Mouse (Mus musculus) limb, embryonic 12.5 days (tissue): ENCODE results near the gene Wdr27. TPM values are rescaled to one million over a fixed set of nuclear protein-coding genes. Genes with fewer than 3 reads are reported as not detected.
"Not testable (repeated sequence)": the region's sequence is repeated elsewhere in the genome, so short reads cannot be mapped to it uniquely, and the experiment has no call there.

Experiments
- ATAC-seq: fragments of 200-750 bp; cut with Nextera tagmentation; 2 replicates; pipeline ENCODE4 v1.8.0; 2017; ENCODE audit warnings: low read depth, moderate TSS enrichment; ENCODE audit not compliant: insufficient number of reproducible peaks, insufficient read depth, low FRiP score, low TSS enrichment
- H3K27ac ChIP-seq: fragments of 300-500 bp; sonication (generic); 2 replicates; pipeline ENCODE4 v1.5.1; 2016; ENCODE audit warnings: mild to moderate bottlenecking, moderate library complexity
- H3K27me3 ChIP-seq: fragments of 300-500 bp; sonication (generic); 2 replicates; pipeline ENCODE4 v1.6.1; 2016; ENCODE audit warnings: mild to moderate bottlenecking, moderate library complexity
- H3K36me3 ChIP-seq: fragments of 300-500 bp; sonication (generic); 2 replicates; pipeline ENCODE4 v1.6.1; 2016; ENCODE audit warnings: mild to moderate bottlenecking, moderate library complexity
- H3K4me1 ChIP-seq: fragments of 300-500 bp; sonication (generic); replicated peaks from 2 replicates; pipeline ENCODE4 v1.6.1; 2016
- H3K4me2 ChIP-seq: fragments of 300-500 bp; sonication (generic); 2 replicates; pipeline ENCODE4 v1.6.1; 2016; ENCODE audit warnings: mild to moderate bottlenecking, moderate library complexity
- H3K4me3 ChIP-seq: fragments of 300-500 bp; sonication (generic); replicated peaks from 2 replicates; pipeline ENCODE4 v1.5.1; 2016; ENCODE audit warnings: mild to moderate bottlenecking
- H3K9ac ChIP-seq: fragments of 300-500 bp; sonication (generic); replicated peaks from 2 replicates; pipeline ENCODE4 v1.6.1; 2016; ENCODE audit warnings: mild to moderate bottlenecking, moderate library complexity
- H3K9me3 ChIP-seq: fragments of 300-500 bp; sonication (generic); 2 replicates; pipeline ENCODE4 v1.6.1; 2016; ENCODE audit warnings: mild to moderate bottlenecking, moderate library complexity
- WGBS: fragments of 180-500 bp; shearing (Covaris S2); methylation state at CpG from one replicate; pipeline ENCODE4 v1.1.7; 2016; 5-methylcytosine and 5-hydroxymethylcytosine counted together
- polyA plus RNA-seq: library from polyadenylated mRNA; unstranded; fragments of >200 nt; fragmentation: Nextera tagmentation; extraction: Ambion mirVana; gene quantifications from 2 replicates; pipeline ENCODE4 v1.2.1, GENCODE M21; 2016

Wdr27 gene
- polyA plus RNA-seq, 1 experiment from 2014 or later: 4.3 TPM

DNA sequence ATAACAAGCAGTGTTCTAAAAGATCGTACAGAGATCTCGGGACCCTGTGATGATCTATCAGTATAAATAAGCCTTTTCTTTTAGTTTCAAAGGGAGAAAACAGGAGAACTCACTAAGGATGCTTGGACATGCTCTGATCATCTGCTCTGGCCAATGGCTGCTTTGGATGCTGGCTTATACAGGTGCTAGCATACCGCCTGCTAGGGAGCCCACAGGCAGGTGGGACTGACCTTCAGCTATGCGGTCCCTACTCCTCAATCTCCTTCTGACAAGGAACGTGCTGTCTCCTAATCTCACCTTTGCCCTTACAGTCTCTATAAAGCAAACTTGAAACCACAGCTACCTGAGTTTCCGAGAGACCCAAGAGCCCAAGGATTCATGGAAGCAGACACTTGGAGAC, 38.8 kb downstream of the Wdr27 start:
- 86% methylated on average over 6 of the region's 6 CpGs for WGBS
- Histone ChIP-seq H3K4me3 (no peak overlapping the region), H3K9ac (no peak overlapping the region), H3K4me2 (no peak overlapping the region), H3K27me3 (no peaks in the 10 kb centered on the region), H3K9me3 (no peaks in the 10 kb centered on the region), H3K4me1 (0 out of 2 replicates have a peak, but pooled peaks cover 3% of the 10 kb centered on the region), H3K27ac (no peak overlapping the region), H3K36me3 (no peaks in the 10 kb centered on the region)
- ATAC-seq: no peak

DNA sequence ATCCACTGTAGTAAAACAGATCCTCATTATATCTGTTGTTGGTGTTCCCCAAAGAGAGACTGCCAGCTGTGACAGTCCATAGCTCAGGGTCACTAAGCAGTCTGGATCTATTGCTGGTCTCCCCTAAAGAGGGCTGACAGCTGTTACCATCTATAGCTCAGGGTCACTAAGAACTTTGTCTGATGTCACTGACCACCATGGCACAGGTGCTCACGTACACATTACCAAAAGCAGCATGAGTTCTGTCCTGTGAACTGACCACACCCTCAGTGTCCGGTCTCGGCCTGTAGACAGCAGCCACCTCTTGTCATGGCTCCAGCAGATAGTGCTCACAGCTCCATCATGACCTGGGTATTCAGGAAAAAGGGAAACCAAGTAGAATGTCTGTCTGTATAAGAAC, 39.7 kb downstream of the Wdr27 start:
- 0 out of 2 replicates have a peak, but pooled peaks cover 3% of the 10 kb centered on the region for H3K4me1 ChIP-seq
- ATAC-seq: no peak
- 77% methylated on average over 3 of the region's 3 CpGs for WGBS
- no peak overlapping the region for H3K27ac ChIP-seq
- no peak overlapping the region for H3K4me2 ChIP-seq
- H3K9me3 ChIP-seq: no peaks in the 10 kb centered on the region
- no peaks in the 10 kb centered on the region for H3K36me3 ChIP-seq
- H3K9ac ChIP-seq: no peak overlapping the region
- no peaks in the 10 kb centered on the region for H3K27me3 ChIP-seq
- no peak overlapping the region for H3K4me3 ChIP-seq

- 75% methylated on average over 1 of the region's 1 CpGs for WGBS
- Histone ChIP-seq H3K4me3 (no peak overlapping the region), H3K27ac (no peak overlapping the region), H3K27me3 (no peaks in the 10 kb centered on the region), H3K36me3 (no peaks in the 10 kb centered on the region), H3K4me1 (no peaks in the 10 kb centered on the region), H3K9me3 (no peaks in the 10 kb centered on the region), H3K4me2 (no peak overlapping the region), H3K9ac (no peak overlapping the region)
- no peak for ATAC-seq
Observed at GRCm38 (mm10) chr17:14898972-14899371, 44.0 kb downstream of the Wdr27 start.

DNA sequence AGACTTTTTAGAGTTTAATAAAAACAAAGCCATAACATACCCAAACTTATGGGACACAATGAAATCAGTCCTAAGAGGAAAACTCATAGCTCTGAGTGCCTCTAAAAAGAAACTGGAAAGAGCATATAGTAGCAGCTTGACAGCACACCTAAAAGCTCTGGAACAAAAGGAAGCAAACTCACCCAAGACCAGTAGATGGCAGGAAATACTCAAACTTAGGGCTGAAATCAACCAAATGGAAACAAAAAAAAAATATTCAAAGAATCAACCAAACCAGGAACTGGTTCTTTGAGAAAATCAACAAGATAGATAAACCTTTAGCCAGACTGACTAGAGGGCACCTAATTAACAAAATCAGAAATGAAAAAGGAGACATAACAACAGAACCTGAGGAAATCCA, 47.9 kb downstream of the Wdr27 start:
- H3K27ac ChIP-seq, H3K36me3 ChIP-seq, H3K9ac ChIP-seq, H3K9me3 ChIP-seq, H3K4me1 ChIP-seq, H3K4me2 ChIP-seq, H3K4me3 ChIP-seq, ATAC-seq, H3K27me3 ChIP-seq: not testable (repeated sequence)

DNA sequence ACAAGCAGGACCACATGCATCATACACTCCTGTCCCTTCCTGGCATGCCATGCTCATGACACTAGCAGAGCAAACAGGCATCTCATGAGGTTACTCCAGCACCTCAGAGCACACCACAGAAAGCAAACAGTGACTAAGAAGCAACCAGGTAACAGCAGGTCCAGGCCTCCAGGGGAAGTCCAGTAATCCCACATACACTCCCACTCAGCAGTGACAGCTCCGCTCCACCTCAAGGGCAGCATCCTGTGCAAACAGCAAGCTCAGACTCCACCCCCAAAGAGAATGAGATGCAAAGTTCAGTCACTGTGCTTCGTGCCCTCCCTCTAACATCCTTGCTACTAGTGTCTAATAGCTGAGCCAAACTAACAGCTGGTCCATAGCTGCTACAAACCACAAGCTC, 56.0 kb downstream of the Wdr27 start:
- Histone ChIP-seq H3K9me3 (no peaks in the 10 kb centered on the region), H3K36me3 (no peaks in the 10 kb centered on the region), H3K27ac (no peak overlapping the region), H3K27me3 (no peaks in the 10 kb centered on the region; the same call in 1 of the 2 replicates), H3K9ac (no peak overlapping the region), H3K4me3 (no peak overlapping the region), H3K4me2 (no peak overlapping the region), H3K4me1 (no peaks in the 10 kb centered on the region)
- 69% methylated on average over 2 of the region's 2 CpGs for WGBS
- no peak for ATAC-seq

- 82% methylated on average over 2 of the region's 2 CpGs for WGBS
- H3K4me3 ChIP-seq: no peak overlapping the region
- H3K9ac ChIP-seq: no peak overlapping the region
- 0 out of 2 replicates have a peak, but pooled peaks cover 5% of the 10 kb centered on the region for H3K9me3 ChIP-seq
- H3K27me3 ChIP-seq: no peaks in the 10 kb centered on the region
- no peaks in the 10 kb centered on the region for H3K36me3 ChIP-seq
- no peak for ATAC-seq
- no peaks in the 10 kb centered on the region for H3K4me1 ChIP-seq
- H3K27ac ChIP-seq: no peak overlapping the region
- H3K4me2 ChIP-seq: no peak overlapping the region
Observed at GRCm38 (mm10) chr17:14874656-14875204, 68.2 kb downstream of the Wdr27 start.

DNA sequence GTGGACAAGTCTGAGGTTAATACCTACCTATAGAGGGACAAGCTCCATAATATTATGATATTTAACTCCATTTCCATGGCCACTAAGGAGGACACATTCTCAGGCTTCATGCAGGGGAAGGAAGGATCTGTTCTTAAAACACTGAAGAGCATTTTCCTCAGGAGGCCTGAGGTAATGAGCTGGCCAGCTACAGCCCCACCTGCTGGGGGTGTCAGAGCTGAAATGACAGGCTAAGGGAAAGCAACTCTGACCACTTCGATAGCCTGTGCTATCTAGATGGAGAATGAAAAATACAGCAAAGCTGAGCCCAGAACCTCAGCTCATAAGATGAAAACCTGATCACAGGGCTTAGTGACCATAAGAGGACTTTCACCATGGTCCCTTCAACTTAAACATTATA, 82.7 kb downstream of the Wdr27 start:
- H3K27me3 ChIP-seq: no peaks in the 10 kb centered on the region
- H3K4me1 ChIP-seq: no peaks in the 10 kb centered on the region
- 69% methylated on average over 1 of the region's 1 CpGs for WGBS
- no peak for ATAC-seq
- no peaks in the 10 kb centered on the region for H3K36me3 ChIP-seq
- H3K4me3 ChIP-seq: no peak overlapping the region
- no peak overlapping the region for H3K27ac ChIP-seq
- H3K9ac ChIP-seq: no peak overlapping the region
- no peak overlapping the region for H3K4me2 ChIP-seq
- no peaks in the 10 kb centered on the region for H3K9me3 ChIP-seq

- H3K4me1 ChIP-seq: peaks cover 5% of the 10 kb centered on the region; the same call in 1 of the 2 replicates
- no peaks in the 10 kb centered on the region for H3K36me3 ChIP-seq
- no peak overlapping the region for H3K9ac ChIP-seq
- no peak for ATAC-seq
- no peaks in the 10 kb centered on the region for H3K27me3 ChIP-seq
- WGBS: 68% methylated on average over 3 of the region's 3 CpGs
- H3K4me2 ChIP-seq: no peak overlapping the region
- no peak overlapping the region for H3K4me3 ChIP-seq
- H3K27ac ChIP-seq: no peak overlapping the region
- no peaks in the 10 kb centered on the region for H3K9me3 ChIP-seq
Observed at GRCm38 (mm10) chr17:14847709-14848108, 95.2 kb downstream of the Wdr27 start.

- H3K27ac ChIP-seq: no peak overlapping the region
- 69% methylated on average over 5 of the region's 5 CpGs for WGBS
- no peak for ATAC-seq
Observed at GRCm38 (mm10) chr17:14846880-14847279, 96.1 kb downstream of the Wdr27 start.

DNA sequence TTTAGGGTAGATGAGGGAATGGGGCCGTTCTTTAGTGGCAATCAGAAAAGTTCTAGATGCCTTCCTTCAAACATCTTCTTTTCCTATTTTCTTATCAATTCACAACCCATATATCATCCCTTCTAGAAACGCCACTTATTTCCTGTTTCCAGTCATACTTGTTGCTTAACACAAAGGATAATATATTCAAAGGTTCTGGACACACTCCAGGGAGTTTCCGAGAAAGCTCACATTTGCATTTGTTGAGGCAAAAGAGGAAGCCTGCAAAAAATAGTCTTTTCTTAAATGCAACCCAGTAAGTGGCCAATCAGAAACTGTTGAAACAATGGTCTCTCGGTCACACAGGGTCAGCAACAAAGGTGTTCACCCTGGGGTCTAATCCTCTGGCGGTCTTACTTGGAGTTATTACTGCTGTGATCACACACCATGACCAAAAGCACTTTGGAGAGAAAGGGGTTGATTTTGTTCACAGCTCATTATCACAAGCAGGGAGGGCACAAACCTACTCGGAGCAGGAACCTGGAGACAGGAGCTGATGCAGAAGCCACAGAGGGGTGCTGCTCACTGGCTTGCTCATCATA, 116.2 kb downstream of the Wdr27 start:
- Histone ChIP-seq H3K4me3 (no peak overlapping the region), H3K4me1 (no peaks in the 10 kb centered on the region), H3K4me2 (no peak overlapping the region), H3K9ac (no peak overlapping the region), H3K9me3 (no peaks in the 10 kb centered on the region), H3K27me3 (no peaks in the 10 kb centered on the region), H3K36me3 (no peaks in the 10 kb centered on the region), H3K27ac (no peak overlapping the region)
- WGBS: 80% methylated on average over 6 of the region's 6 CpGs
- ATAC-seq: no peak

More at GRCm38 (mm10) chr17:14846880-14847279, 96.1 kb downstream of the Wdr27 start:
- Histone ChIP-seq H3K36me3 (no peaks in the 10 kb centered on the region), H3K4me3 (no peak overlapping the region), H3K9me3 (no peaks in the 10 kb centered on the region), H3K9ac (no peak overlapping the region), H3K4me1 (peaks cover 5% of the 10 kb centered on the region; the same call in 1 of the 2 replicates), H3K27me3 (no peaks in the 10 kb centered on the region), H3K4me2 (no peak overlapping the region)

GRCm38 (mm10) chr17:14824938-14825337, 118.0 kb downstream of the Wdr27 start:
- no peaks in the 10 kb centered on the region for H3K9me3 ChIP-seq
- no peaks in the 10 kb centered on the region for H3K27me3 ChIP-seq
- ATAC-seq: no peak
- no peaks in the 10 kb centered on the region for H3K36me3 ChIP-seq
- H3K4me2 ChIP-seq: no peak overlapping the region
- no peak overlapping the region for H3K9ac ChIP-seq
- no peak overlapping the region for H3K27ac ChIP-seq
- WGBS: 73% methylated on average over 5 of the region's 5 CpGs
- no peaks in the 10 kb centered on the region for H3K4me1 ChIP-seq
- H3K4me3 ChIP-seq: no peak overlapping the region

- no peaks in the 10 kb centered on the region for H3K27me3 ChIP-seq
- H3K4me3 ChIP-seq: no peak overlapping the region
- ATAC-seq: no peak
- H3K36me3 ChIP-seq: no peaks in the 10 kb centered on the region
- no peaks in the 10 kb centered on the region for H3K9me3 ChIP-seq
- no peaks in the 10 kb centered on the region for H3K4me1 ChIP-seq
- no peak overlapping the region for H3K9ac ChIP-seq
- 65% methylated on average over 2 of the region's 2 CpGs for WGBS
- no peak overlapping the region for H3K27ac ChIP-seq
- no peak overlapping the region for H3K4me2 ChIP-seq
Observed at GRCm38 (mm10) chr17:14817975-14818374, 125.0 kb downstream of the Wdr27 start.
